Mouse (Mus musculus) neural tube, embryonic 15.5 days (tissue): Measurements from ENCODE around the gene Sox8. TPM values are rescaled to one million over a fixed set of nuclear protein-coding genes. Genes with fewer than 3 reads are reported as not detected.
A peak's percentile ranks its signal among the peaks of the same experiment; 100 is the strongest.

Experiments
- ATAC-seq: fragments of 200-750 bp; cut with Nextera tagmentation; 2 replicates; pipeline ENCODE4 v1.8.0; 2017; ENCODE audit warnings: mild to moderate bottlenecking, moderate TSS enrichment, moderate library complexity; ENCODE audit not compliant: low FRiP score
- H3K27ac ChIP-seq: fragments of 300-500 bp; sonication (generic); replicated peaks from 2 replicates; pipeline ENCODE4 v1.5.1; 2015; ENCODE audit warnings: mild to moderate bottlenecking, inconsistent platforms
- H3K27me3 ChIP-seq: fragments of 300-500 bp; sonication (generic); replicated peaks from 2 replicates; pipeline ENCODE4 v1.6.1; 2015; ENCODE audit warnings: inconsistent platforms
- H3K36me3 ChIP-seq: fragments of 300-500 bp; sonication (generic); 2 replicates; pipeline ENCODE4 v1.6.1; 2015; ENCODE audit warnings: inconsistent platforms
- H3K4me1 ChIP-seq: fragments of 300-500 bp; sonication (generic); 2 replicates; pipeline ENCODE4 v1.6.1; 2015; ENCODE audit warnings: inconsistent platforms
- H3K4me2 ChIP-seq: fragments of 300-500 bp; sonication (generic); 2 replicates; pipeline ENCODE4 v1.6.1; 2015; ENCODE audit warnings: inconsistent platforms, mild to moderate bottlenecking, moderate library complexity
- H3K4me3 ChIP-seq: fragments of 300-500 bp; sonication (generic); replicated peaks from 2 replicates; pipeline ENCODE4 v1.5.1; 2015; ENCODE audit warnings: mild to moderate bottlenecking, inconsistent platforms
- H3K9ac ChIP-seq: fragments of 300-500 bp; sonication (generic); replicated peaks from 2 replicates; pipeline ENCODE4 v1.6.1; 2015; ENCODE audit warnings: mild to moderate bottlenecking, inconsistent platforms
- H3K9me3 ChIP-seq: fragments of 300-500 bp; sonication (generic); replicated peaks from 2 replicates; pipeline ENCODE4 v1.6.1; 2016; ENCODE audit warnings: inconsistent platforms
- WGBS: fragments of 180-500 bp; shearing (Covaris S2); methylation state at CpG from one replicate; pipeline ENCODE4 v1.1.7; 2015; ENCODE audit warnings: mixed read lengths; 5-methylcytosine and 5-hydroxymethylcytosine counted together
- polyA plus RNA-seq: library from polyadenylated mRNA; unstranded; fragments of >200 nt; fragmentation: Nextera tagmentation; extraction: Ambion mirVana; gene quantifications from 2 replicates; pipeline ENCODE4 v1.2.1, GENCODE M21; 2015

The Sox8 gene
- polyA plus RNA-seq, 1 experiment from 2014 or later = 16.0 TPM

DNA sequence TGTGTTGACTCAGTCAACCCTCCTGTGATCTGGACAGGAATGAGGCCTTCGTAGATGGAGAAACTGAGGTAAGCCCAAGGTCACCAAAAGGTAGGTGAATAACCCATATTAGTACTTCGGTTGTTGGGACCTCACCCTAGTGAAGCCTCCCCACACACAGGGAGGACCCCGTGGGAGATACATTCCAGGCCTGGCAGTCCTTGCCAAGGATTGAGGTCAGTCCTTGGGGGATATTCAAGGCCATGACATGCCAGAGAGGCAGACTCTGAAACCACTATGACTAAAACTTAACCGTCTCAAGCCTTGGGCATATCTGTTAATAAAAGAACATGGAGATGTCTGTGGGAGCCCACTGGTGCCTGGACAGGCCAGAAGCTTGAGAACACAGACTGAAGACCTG, 28.7 kb downstream of the Sox8 start:
- no peak overlapping the region for H3K9ac ChIP-seq
- 85% methylated on average over 4 of the region's 4 CpGs for WGBS
- no peaks in the 10 kb centered on the region for H3K36me3 ChIP-seq

DNA sequence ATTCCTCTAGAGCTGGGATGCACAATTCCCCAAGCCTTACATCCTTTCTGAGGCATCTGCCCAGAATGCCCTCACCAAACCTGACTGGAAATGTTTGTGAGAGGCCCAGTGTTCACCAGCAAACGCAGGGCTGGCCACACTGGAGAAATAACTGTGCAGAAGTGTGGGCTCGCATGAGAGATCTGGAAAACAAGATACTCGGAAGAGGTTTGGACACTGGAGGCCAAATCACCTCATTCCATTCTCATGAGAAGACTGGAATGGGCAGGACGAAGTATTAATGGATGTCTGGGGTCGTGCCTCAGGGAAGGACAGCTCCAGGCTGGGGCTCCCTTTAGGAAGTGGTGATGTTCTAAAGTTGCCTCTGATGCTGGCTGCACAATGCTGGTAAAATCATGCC, 29.8 kb downstream of the Sox8 start:
- Histone ChIP-seq H3K27ac (no peak overlapping the region), H3K4me3 (no peak overlapping the region), H3K36me3 (no peaks in the 10 kb centered on the region), H3K9me3 (no peaks in the 10 kb centered on the region), H3K27me3 (no peaks in the 10 kb centered on the region), H3K9ac (no peak overlapping the region), H3K4me1 (0 out of 2 replicates have a peak, but pooled peaks cover 8% of the 10 kb centered on the region), H3K4me2 (no peak overlapping the region)
- ATAC-seq = no peak
- 86% methylated on average over 5 of the region's 5 CpGs for WGBS

More for the DNA sequence above, 28.7 kb downstream of the Sox8 start:
- no peak overlapping the region for H3K4me3 ChIP-seq
- H3K9me3 ChIP-seq = no peaks in the 10 kb centered on the region
- no peak for ATAC-seq
- 0 out of 2 replicates have a peak, but pooled peaks cover 8% of the 10 kb centered on the region for H3K4me1 ChIP-seq
- H3K27me3 ChIP-seq = no peaks in the 10 kb centered on the region
- H3K4me2 ChIP-seq = no peak overlapping the region
- H3K27ac ChIP-seq = no peak overlapping the region

DNA sequence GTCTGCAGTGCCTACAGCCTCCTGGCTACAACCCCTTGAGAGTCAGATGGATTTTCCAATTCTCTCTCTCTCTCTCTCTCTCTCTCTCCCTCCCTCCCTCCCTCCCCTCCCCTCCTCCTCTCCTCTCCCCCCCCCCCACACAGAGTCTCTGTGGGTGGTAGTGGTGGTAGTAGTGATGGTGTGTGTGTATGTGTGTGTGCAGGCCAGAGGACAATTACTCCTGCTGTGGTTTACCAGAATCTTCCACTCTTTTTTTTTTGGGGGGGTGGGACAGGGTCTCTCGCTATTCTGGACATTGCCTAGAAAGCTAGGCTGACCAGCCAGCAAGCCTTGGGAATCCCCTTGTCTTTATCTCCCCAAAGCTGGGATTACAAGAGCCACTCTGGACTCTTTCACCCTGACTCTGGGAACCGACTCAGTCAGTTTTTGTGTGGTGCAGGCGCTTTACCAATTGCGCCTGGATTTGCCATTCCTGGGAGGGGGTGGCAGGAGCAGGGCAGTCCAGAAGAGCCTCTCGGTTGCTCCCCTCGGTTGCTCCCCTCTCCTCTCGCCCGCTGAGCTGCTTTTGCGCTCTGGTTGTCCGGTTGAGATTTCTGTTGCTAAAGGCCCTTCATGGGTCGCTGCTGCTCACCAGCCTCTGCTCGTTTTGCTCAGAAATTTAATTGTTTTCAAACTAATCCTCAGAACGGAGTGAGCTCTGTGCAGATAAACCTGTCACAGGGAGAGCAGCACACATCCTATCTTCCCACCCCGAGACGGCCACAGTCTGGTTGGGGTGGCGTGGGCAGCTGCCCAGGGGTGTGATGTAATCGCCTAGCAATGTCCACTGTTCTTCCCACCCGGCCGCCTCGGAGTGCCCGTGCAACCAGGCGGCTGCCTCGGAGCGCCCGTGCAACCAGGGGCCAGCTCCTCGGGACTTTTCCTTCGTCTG, 31.3 kb downstream of the Sox8 start:
- 41% methylated on average over 27 of the region's 27 CpGs for WGBS
- Histone ChIP-seq H3K4me2 (peak overlapping the region; percentile 20), H3K4me1 (0 out of 2 replicates have a peak, but pooled peaks cover 8% of the 10 kb centered on the region), H3K27me3 (no peaks in the 10 kb centered on the region), H3K4me3 (no peak overlapping the region), H3K9ac (0 out of 2 replicates have a peak overlapping the region, but pooled peaks have one; percentile 18), H3K36me3 (no peaks in the 10 kb centered on the region), H3K9me3 (no peaks in the 10 kb centered on the region), H3K27ac (peak overlapping the region; percentile 56)
- ATAC-seq = no peak; the same call in 1 of the 2 replicates

DNA sequence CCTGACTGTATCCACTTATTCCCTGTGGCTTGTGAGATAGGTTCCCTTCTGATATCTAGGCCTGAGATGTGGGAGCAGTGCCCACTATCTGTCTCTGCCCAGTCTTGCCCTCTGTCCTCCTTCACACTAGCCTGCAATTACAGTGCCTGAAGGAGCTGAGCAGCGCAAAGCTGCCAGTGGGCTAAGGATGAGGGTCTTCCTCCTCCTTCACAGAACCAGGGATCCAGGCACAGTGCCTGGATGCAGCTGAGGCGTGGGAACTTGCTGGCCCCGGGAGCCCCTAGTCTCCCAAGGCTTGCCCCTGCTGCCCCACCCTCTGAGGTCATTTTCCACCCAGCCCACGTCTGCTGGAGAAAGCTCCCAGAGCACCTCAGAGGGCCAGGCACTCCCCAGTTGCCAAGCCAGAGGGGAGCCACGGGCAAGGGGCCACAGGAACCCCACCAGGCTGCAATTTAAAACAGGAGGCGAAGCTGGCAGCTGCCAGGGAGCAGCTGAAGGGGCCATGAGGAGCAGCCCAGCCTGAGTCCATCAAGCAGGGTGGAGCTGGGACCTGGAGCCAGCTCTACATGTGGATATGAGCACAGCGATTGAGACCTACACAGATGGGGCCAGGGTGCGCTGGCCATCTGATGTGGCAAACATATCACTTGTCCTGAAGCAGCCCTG, 40.0 kb downstream of the Sox8 start:
- 57% methylated on average over 8 of the region's 8 CpGs for WGBS
- H3K27me3 ChIP-seq = no peaks in the 10 kb centered on the region
- no peak overlapping the region for H3K4me2 ChIP-seq
- H3K27ac ChIP-seq = no peak overlapping the region
- no peak for ATAC-seq
- H3K9ac ChIP-seq = no peak overlapping the region
- no peaks in the 10 kb centered on the region for H3K9me3 ChIP-seq
- no peak overlapping the region for H3K4me3 ChIP-seq
- no peaks in the 10 kb centered on the region; the same call in 1 of the 2 replicates for H3K4me1 ChIP-seq
- H3K36me3 ChIP-seq = no peaks in the 10 kb centered on the region

DNA sequence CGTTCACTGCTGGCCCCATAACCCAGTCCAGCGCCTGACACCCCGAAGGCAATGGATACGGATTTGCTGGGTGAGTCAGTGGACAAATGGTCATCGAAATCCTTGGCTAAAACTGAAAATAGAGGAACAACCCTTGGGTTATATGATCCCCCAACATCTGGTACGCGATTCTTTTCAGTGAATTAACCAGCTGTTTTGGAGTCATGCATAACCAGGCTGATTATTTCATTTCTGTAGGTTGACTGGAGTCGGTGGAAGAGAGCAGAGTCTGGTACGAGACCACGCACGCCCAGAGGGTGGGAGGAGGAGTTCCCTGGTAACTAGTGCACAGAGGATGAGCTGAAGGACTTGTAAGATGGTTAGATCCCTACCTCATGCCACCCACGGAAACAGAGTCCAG, 48.4 kb downstream of the Sox8 start:
- H3K4me3 ChIP-seq = no peak overlapping the region
- no peaks in the 10 kb centered on the region; the same call in 1 of the 2 replicates for H3K27me3 ChIP-seq
- H3K27ac ChIP-seq = no peak overlapping the region
- no peaks in the 10 kb centered on the region for H3K36me3 ChIP-seq
- no peaks in the 10 kb centered on the region for H3K9me3 ChIP-seq
- no peak for ATAC-seq
- H3K4me1 ChIP-seq = peaks cover 7% of the 10 kb centered on the region
- 89% methylated on average over 12 of the region's 12 CpGs for WGBS
- no peak overlapping the region for H3K4me2 ChIP-seq
- H3K9ac ChIP-seq = no peak overlapping the region

DNA sequence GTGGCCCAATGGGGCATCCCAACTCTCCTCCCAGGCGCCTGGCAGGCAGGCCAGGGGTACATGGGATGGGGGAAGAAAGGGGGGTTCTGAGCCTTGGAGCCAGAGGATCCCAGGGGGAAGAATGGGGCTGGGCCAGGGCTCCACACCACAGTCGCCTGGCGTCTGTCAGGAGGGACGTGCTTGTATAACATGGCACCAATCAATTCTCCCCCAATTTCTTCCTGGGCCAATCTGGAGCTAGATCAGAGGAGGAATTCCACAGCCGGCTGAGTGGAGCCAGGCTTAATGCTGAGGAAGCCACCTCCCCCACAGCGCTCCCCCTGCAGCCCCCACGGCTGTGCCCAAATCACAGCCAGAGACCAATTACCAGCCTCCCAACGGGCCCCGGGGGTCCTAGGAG, 50.0 kb downstream of the Sox8 start:
- no peak for ATAC-seq
- Histone ChIP-seq H3K9me3 (no peaks in the 10 kb centered on the region), H3K36me3 (no peaks in the 10 kb centered on the region), H3K4me3 (no peak overlapping the region), H3K4me1 (peaks cover 7% of the 10 kb centered on the region; the same call in 1 of the 2 replicates), H3K9ac (no peak overlapping the region), H3K27me3 (no peaks in the 10 kb centered on the region; the same call in 1 of the 2 replicates), H3K27ac (no peak overlapping the region), H3K4me2 (no peak overlapping the region)
- 42% methylated on average over 9 of the region's 9 CpGs for WGBS

DNA sequence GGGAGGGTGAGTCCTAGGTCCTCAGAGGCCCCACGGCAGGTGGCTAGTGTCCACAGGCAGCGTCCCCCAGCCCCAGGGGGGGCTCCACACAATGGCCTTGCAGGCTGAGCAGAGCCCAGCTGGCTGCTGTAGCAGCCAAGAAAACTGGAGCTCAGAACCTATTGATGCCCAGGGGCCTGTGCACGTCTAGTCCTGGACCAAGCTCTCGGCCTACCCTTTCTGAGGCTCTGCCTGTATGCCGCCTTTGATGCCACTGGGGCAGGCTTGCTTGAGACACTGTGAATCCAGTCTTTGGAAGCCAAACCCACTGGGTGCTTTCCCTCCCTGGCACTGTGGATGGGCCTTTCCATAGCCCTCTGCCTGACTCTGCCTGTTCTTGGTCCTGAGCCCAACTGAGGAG, 51.0 kb downstream of the Sox8 start:
- no peak overlapping the region for H3K4me2 ChIP-seq
- ATAC-seq = no peak
- H3K9me3 ChIP-seq = no peaks in the 10 kb centered on the region
- H3K9ac ChIP-seq = no peak overlapping the region
- H3K27ac ChIP-seq = no peak overlapping the region
- H3K27me3 ChIP-seq = no peaks in the 10 kb centered on the region; the same call in 1 of the 2 replicates
- H3K36me3 ChIP-seq = no peaks in the 10 kb centered on the region
- peaks cover 7% of the 10 kb centered on the region; the same call in 1 of the 2 replicates for H3K4me1 ChIP-seq
- H3K4me3 ChIP-seq = no peak overlapping the region
- 49% methylated on average over 5 of the region's 5 CpGs for WGBS

DNA sequence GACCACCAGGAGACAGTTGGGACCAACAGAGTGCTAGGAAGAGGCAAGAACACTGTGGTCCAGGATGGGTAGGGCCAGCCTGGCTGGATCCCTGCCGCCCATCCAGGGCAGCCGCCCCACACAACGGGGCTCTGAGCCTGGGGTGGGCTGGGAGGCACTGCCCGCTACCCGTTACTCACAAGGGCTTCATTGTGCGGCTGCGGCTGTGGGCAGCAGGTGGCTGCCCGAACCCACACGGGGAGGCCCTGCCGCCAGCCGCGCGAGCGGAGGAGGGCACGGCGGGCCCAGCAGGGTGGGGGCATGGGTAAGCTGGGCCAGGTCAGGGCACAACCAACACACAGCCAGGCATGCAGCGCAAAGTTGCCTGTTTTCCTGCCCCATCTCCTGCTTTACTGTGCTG, 52.3 kb downstream of the Sox8 start:
- H3K9ac ChIP-seq = no peak overlapping the region
- no peaks in the 10 kb centered on the region for H3K9me3 ChIP-seq
- H3K4me3 ChIP-seq = no peak overlapping the region
- WGBS = 47% methylated on average over 17 of the region's 17 CpGs
- H3K27me3 ChIP-seq = no peaks in the 10 kb centered on the region; the same call in 1 of the 2 replicates
- peaks cover 7% of the 10 kb centered on the region; the same call in 1 of the 2 replicates for H3K4me1 ChIP-seq
- ATAC-seq = peak; percentile 47; the same call in 1 of the 2 replicates
- H3K4me2 ChIP-seq = no peak overlapping the region
- peak overlapping the region; percentile 45; the same call in 1 of the 2 replicates for H3K27ac ChIP-seq
- no peaks in the 10 kb centered on the region for H3K36me3 ChIP-seq

DNA sequence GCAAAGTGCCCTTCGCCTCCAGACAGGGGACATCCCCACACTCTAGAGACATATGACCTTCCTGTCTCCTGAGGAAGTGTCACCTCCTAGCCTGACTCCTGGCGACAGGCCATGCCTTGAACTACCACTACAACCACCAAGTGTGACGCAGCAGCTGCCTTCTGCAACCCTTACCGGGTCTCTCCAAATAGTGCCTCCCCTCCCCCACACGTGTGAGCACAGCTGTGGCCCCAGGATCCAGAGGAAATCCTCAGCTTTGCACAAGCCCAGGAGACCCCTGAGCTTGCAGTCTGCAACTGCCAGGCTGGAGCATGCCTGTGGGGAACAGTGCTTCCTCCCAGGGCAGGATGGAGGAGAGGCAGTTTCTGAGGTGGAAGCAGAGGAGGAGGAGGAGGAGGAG, 54.2 kb downstream of the Sox8 start:
- H3K9ac ChIP-seq = no peak overlapping the region
- no peaks in the 10 kb centered on the region for H3K36me3 ChIP-seq
- WGBS = 47% methylated on average over 5 of the region's 5 CpGs
- no peaks in the 10 kb centered on the region; the same call in 1 of the 2 replicates for H3K27me3 ChIP-seq
- no peaks in the 10 kb centered on the region for H3K9me3 ChIP-seq
- no peak for ATAC-seq
- no peak overlapping the region for H3K4me3 ChIP-seq
- peaks cover 7% of the 10 kb centered on the region; the same call in 1 of the 2 replicates for H3K4me1 ChIP-seq
- H3K4me2 ChIP-seq = no peak overlapping the region
- H3K27ac ChIP-seq = no peak overlapping the region
